Mouse (Mus musculus): ENCODE results near the gene Lysmd3.

DNA sequence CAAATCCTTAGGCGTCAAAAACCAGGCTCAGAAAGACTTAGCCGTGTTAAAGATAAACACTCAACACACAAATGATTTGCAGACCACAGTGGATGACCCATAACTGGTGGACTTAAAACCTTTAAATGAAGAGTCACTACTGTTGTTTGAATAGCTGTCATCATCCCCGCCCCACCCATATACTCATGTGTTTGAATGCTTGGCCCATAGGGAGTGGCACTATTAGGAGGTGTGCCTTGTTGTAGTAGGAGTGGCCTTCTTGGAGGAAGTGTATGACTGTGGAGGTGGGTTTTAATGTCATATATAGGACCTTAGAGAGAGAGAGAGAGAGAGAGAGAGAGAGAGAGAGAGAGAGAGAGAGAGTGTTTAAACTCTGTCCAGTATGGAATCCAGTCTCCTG is 25.6 kb downstream of the Lysmd3 start:
- TF ChIP-seq CTCF (IDR thresholded peaks at IDR 0.05) = no peak
- TF ChIP-seq POLR2A (IDR thresholded peaks at IDR 0.05; ENCODE audit: insufficient read depth, low read depth, low read length) = no peak

All from heart, adult 2 months (tissue).